Mouse (Mus musculus) heart, postnatal 0 days (tissue): Measurements from ENCODE around the gene Ccdc142. TPM values are rescaled to one million over a fixed set of nuclear protein-coding genes. Genes with fewer than 3 reads are reported as not detected.

ENCODE experiments used
- ATAC-seq: fragments of 200-750 bp; cut with Nextera tagmentation; 2 replicates; pipeline ENCODE4 v1.8.0; 2017; ENCODE audit warnings: low read depth, moderate number of reproducible peaks, moderate library complexity; ENCODE audit not compliant: insufficient read depth
- DNase-seq: peaks from one replicate; pipeline ENCODE4 v3.0.0-alpha.2; 2016; ENCODE audit warnings: low spot score
- H3K27ac ChIP-seq: fragments of 300-500 bp; sonication (generic); 2 replicates; pipeline ENCODE4 v1.5.1; 2014; ENCODE audit warnings: low read depth, mild to moderate bottlenecking
- H3K27me3 ChIP-seq: fragments of 300-500 bp; sonication (generic); 2 replicates; pipeline ENCODE4 v1.6.1; 2014; ENCODE audit warnings: low read length, mixed read lengths; ENCODE audit not compliant: control insufficient read depth, insufficient read depth
- H3K36me3 ChIP-seq: fragments of 300-500 bp; sonication (generic); replicated peaks from 2 replicates; pipeline ENCODE4 v1.6.1; 2014; ENCODE audit warnings: low read length, mixed read lengths; ENCODE audit not compliant: control insufficient read depth, insufficient read depth
- H3K4me1 ChIP-seq: fragments of 300-500 bp; sonication (generic); 2 replicates; pipeline ENCODE4 v1.6.1; 2014; ENCODE audit warnings: antibody characterized with exemption; ENCODE audit not compliant: control insufficient read depth, insufficient read depth
- H3K4me2 ChIP-seq: fragments of 300-500 bp; sonication (generic); 2 replicates; pipeline ENCODE4 v1.6.1; 2014; ENCODE audit warnings: low read depth, mild to moderate bottlenecking, low read length, moderate library complexity
- H3K4me3 ChIP-seq: fragments of 300-500 bp; sonication (generic); 2 replicates; pipeline ENCODE4 v1.5.1; 2014; ENCODE audit warnings: low read depth, low read length
- H3K9ac ChIP-seq: fragments of 300-500 bp; sonication (generic); replicated peaks from 2 replicates; pipeline ENCODE4 v1.6.1; 2014; ENCODE audit warnings: low read depth, low read length, mixed read lengths
- H3K9me3 ChIP-seq: fragments of 300-500 bp; sonication (generic); replicated peaks from 2 replicates; pipeline ENCODE4 v1.6.1; 2016; ENCODE audit warnings: low read length; ENCODE audit not compliant: control insufficient read depth
- CTCF ChIP-seq: IDR thresholded peaks from 2 replicates; pipeline ENCODE4 v1.5.1; 2016; ENCODE audit warnings: antibody characterized with exemption, control low read depth, low read depth
- EP300 ChIP-seq: IDR thresholded peaks from 2 replicates; pipeline ENCODE4 v1.6.1; 2016; ENCODE audit warnings: antibody characterized with exemption, low read depth
- WGBS: fragments of 180-500 bp; shearing (Covaris S2); extraction: QIAGEN DNeasy Blood & Tissue Kit; methylation state at CpG from one replicate; pipeline ENCODE4 v1.1.7; 2014; 5-methylcytosine and 5-hydroxymethylcytosine counted together
- polyA plus RNA-seq: library from polyadenylated mRNA; unstranded; fragments of >200 nt; fragmentation: Nextera tagmentation; extraction: Ambion mirVana; gene quantifications from 2 replicates; pipeline ENCODE4 v1.2.1, GENCODE M21; 2015
- total RNA-seq: library from RNA; depleted of rRNA; stranded (reverse); fragments of >200 nt; gene quantifications from 2 replicates; pipeline ENCODE4 v1.2.3, GENCODE M21; 2014; ENCODE audit warnings: low replicate concordance

Ccdc142 gene
- total and polyA plus RNA-seq, 2 experiments from 2014 or later = 0.11 to 1.6 TPM

GRCm38 (mm10) chr6:83116373-83117164 is 15.2 kb downstream of the Ccdc142 start:
- 69% methylated on average over 11 of the region's 11 CpGs for WGBS
- Histone ChIP-seq H3K27me3 (no peaks in the 10 kb centered on the region), H3K4me3 (peak overlapping the region; percentile 64), H3K4me2 (peak overlapping the region; percentile 84), H3K9me3 (no peaks in the 10 kb centered on the region), H3K9ac (peak overlapping the region; percentile 61), H3K4me1 (peaks cover 15% of the 10 kb centered on the region), H3K36me3 (peaks cover 15% of the 10 kb centered on the region), H3K27ac (no peak overlapping the region)
- TF ChIP-seq EP300 = no peak
- no peak for TF ChIP-seq CTCF
- DNase-seq (no peak), ATAC-seq (no peak)

GRCm38 (mm10) chr6:83117165-83117438 is 15.7 kb downstream of the Ccdc142 start:
- Histone ChIP-seq H3K9ac (no peak overlapping the region), H3K4me3 (no peak overlapping the region)
- no peak for ATAC-seq

GRCm38 (mm10) chr6:83117616-83118015 is 16.2 kb downstream of the Ccdc142 start:
- H3K36me3 ChIP-seq = peaks cover 15% of the 10 kb centered on the region
- no peak overlapping the region for H3K4me2 ChIP-seq
- DNase-seq = no peak
- peaks cover 18% of the 10 kb centered on the region; the same call in 1 of the 2 replicates for H3K4me1 ChIP-seq
- no peak overlapping the region for H3K9ac ChIP-seq
- H3K27ac ChIP-seq = no peak overlapping the region
- no peaks in the 10 kb centered on the region for H3K27me3 ChIP-seq
- 91% methylated on average over 13 of the region's 13 CpGs for WGBS
- no peak overlapping the region for H3K4me3 ChIP-seq
- TF ChIP-seq EP300 = no peak
- no peaks in the 10 kb centered on the region for H3K9me3 ChIP-seq
- no peak for ATAC-seq

More at GRCm38 (mm10) chr6:83117165-83117438, 15.7 kb downstream of the Ccdc142 start:
- 90% methylated on average over 4 of the region's 4 CpGs for WGBS
- Histone ChIP-seq H3K27me3 (no peaks in the 10 kb centered on the region), H3K36me3 (peaks cover 15% of the 10 kb centered on the region), H3K4me2 (no peak overlapping the region), H3K4me1 (peaks cover 14% of the 10 kb centered on the region; the same call in 1 of the 2 replicates), H3K9me3 (no peaks in the 10 kb centered on the region), H3K27ac (no peak overlapping the region)
- no peak for DNase-seq
- TF ChIP-seq EP300 (no peak), CTCF (no peak)

- DNase-seq (no peak), ATAC-seq (no peak)
- no peak overlapping the region for H3K4me2 ChIP-seq
- no peaks in the 10 kb centered on the region for H3K27me3 ChIP-seq
- H3K4me1 ChIP-seq = peaks cover 18% of the 10 kb centered on the region; the same call in 1 of the 2 replicates
- no peak overlapping the region for H3K27ac ChIP-seq
- H3K9me3 ChIP-seq = no peaks in the 10 kb centered on the region
- H3K36me3 ChIP-seq = peaks cover 15% of the 10 kb centered on the region
- TF ChIP-seq EP300 (no peak), CTCF (no peak)
- WGBS = 79% methylated on average over 11 of the region's 11 CpGs
- H3K4me3 ChIP-seq = no peak overlapping the region
- H3K9ac ChIP-seq = no peak overlapping the region
Observed at GRCm38 (mm10) chr6:83118369-83118768, 17.0 kb downstream of the Ccdc142 start.

- H3K36me3 ChIP-seq = peaks cover 15% of the 10 kb centered on the region
- no peaks in the 10 kb centered on the region for H3K27me3 ChIP-seq
- ATAC-seq (no peak), DNase-seq (no peak)
- 73% methylated on average over 14 of the region's 14 CpGs for WGBS
- H3K4me2 ChIP-seq = no peak overlapping the region
- TF ChIP-seq CTCF (no peak), EP300 (no peak)
- no peak overlapping the region for H3K4me3 ChIP-seq
- no peaks in the 10 kb centered on the region for H3K9me3 ChIP-seq
- H3K27ac ChIP-seq = no peak overlapping the region
- peaks cover 21% of the 10 kb centered on the region for H3K4me1 ChIP-seq
- H3K9ac ChIP-seq = no peak overlapping the region
Observed at GRCm38 (mm10) chr6:83118825-83119733, 17.7 kb downstream of the Ccdc142 start.
